Mouse (Mus musculus) testis, adult 2 months (tissue): ENCODE measurements around the gene Fam217a.

ENCODE experiments used
- CTCF ChIP-seq: fragments of 200-500 bp; IDR thresholded peaks from 2 replicates; pipeline ENCODE4 v1.5.1; 2012; ENCODE audit warnings: low read depth, mild to moderate bottlenecking, inconsistent platforms, low read length, moderate library complexity; ENCODE audit not compliant: control insufficient read depth, insufficient read depth, insufficient replicate concordance
- POLR2A ChIP-seq: fragments of 200-500 bp; IDR thresholded peaks from 2 replicates; pipeline ENCODE4 v1.6.1; 2012; ENCODE audit warnings: low read depth, mild to moderate bottlenecking, inconsistent platforms, low read length, moderate library complexity; ENCODE audit not compliant: control insufficient read depth

- peak; percentile 28; the same call in 1 of the 2 replicates for TF ChIP-seq POLR2A
- no peak for TF ChIP-seq CTCF
These were observed at the start of gene Fam217a, which contains the start of gene 4933417A18Rik for GRCm38 (mm10) chr13:34924210-34924609.
